Mouse (Mus musculus) myocyte (in vitro differentiated cells): ENCODE results near the gene Ccdc47. TPM values are rescaled to one million over a fixed set of nuclear protein-coding genes. Genes with fewer than 3 reads are reported as not detected.

ENCODE experiments used
- H3K27me3 ChIP-seq: one replicate; pipeline ENCODE4 v1.6.1; 2011; ENCODE audit not compliant: control insufficient read depth, insufficient read depth, insufficient read length
- H3K36me3 ChIP-seq: one replicate; pipeline ENCODE4 v1.6.1; 2011; ENCODE audit not compliant: control insufficient read depth, insufficient read depth
- H3K4me2 ChIP-seq: one replicate; pipeline ENCODE4 v1.6.1; 2011; ENCODE audit warnings: low read depth, control low read depth
- H3K4me3 ChIP-seq: one replicate; pipeline ENCODE4 v1.5.1; 2011; ENCODE audit warnings: mild to moderate bottlenecking, control low read depth, moderate library complexity
- H3K79me2 ChIP-seq: one replicate; pipeline ENCODE4 v1.6.1; 2011; ENCODE audit not compliant: control insufficient read depth, insufficient read depth
- H3ac ChIP-seq: one replicate; pipeline ENCODE4 v1.6.1; 2011; ENCODE audit not compliant: control insufficient read depth, insufficient read length
- CEBPB ChIP-seq: IDR thresholded peaks from 2 replicates; pipeline ENCODE4 v1.6.1; 2011; ENCODE audit warnings: mild to moderate bottlenecking, moderate library complexity; ENCODE audit not compliant: poor library complexity, insufficient read depth, severe bottlenecking
- E2F4 ChIP-seq: IDR thresholded peaks from one replicate; pipeline ENCODE4 v1.6.1; 2011; ENCODE audit warnings: mild to moderate bottlenecking, control low read depth, moderate library complexity; ENCODE audit not compliant: insufficient read depth
- MAX ChIP-seq: IDR thresholded peaks from one replicate; pipeline ENCODE4 v1.6.1; 2011; ENCODE audit warnings: low read depth, mild to moderate bottlenecking, control low read depth
- MYOD1 ChIP-seq, 3 experiments: IDR thresholded peaks; one replicate each; pipeline ENCODE4 v1.6.1; 2011; ENCODE audit warnings: control low read depth in 2 of 3, low read depth in 2 of 3, mild to moderate bottlenecking in 2 of 3, moderate library complexity in 1 of 3; ENCODE audit not compliant: insufficient read length in 2 of 3, control insufficient read depth in 1 of 3
- MYOG ChIP-seq, 3 experiments: IDR thresholded peaks; one replicate each; pipeline ENCODE4 v1.6.1; 2011; ENCODE audit warnings: control low read depth in 2 of 3, low read depth in 2 of 3, mild to moderate bottlenecking in 2 of 3; ENCODE audit not compliant: insufficient read length in 2 of 3, control insufficient read depth in 1 of 3, insufficient read depth in 1 of 3
- POLR2A ChIP-seq: IDR thresholded peaks from one replicate; pipeline ENCODE4 v1.6.1; 2011; ENCODE audit warnings: low read depth, mild to moderate bottlenecking, control low read depth, moderate library complexity; ENCODE audit not compliant: insufficient read length
- POLR2AphosphoS2 ChIP-seq: IDR thresholded peaks from one replicate; pipeline ENCODE4 v1.6.1; 2011; ENCODE audit warnings: low read depth, control low read depth; ENCODE audit not compliant: insufficient read length
- REST ChIP-seq: IDR thresholded peaks from one replicate; pipeline ENCODE4 v1.6.1; 2011; ENCODE audit warnings: mild to moderate bottlenecking, control low read depth, moderate library complexity; ENCODE audit not compliant: insufficient read depth, insufficient read length
- SRF ChIP-seq: IDR thresholded peaks from one replicate; pipeline ENCODE4 v1.6.1; 2011; ENCODE audit warnings: low read depth; ENCODE audit not compliant: control insufficient read depth, insufficient read length
- TCF12 ChIP-seq: IDR thresholded peaks from one replicate; pipeline ENCODE4 v1.6.1; 2011; ENCODE audit warnings: mild to moderate bottlenecking, control low read depth; ENCODE audit not compliant: poor library complexity, insufficient read depth, severe bottlenecking
- TCF3 ChIP-seq: IDR thresholded peaks from one replicate; pipeline ENCODE4 v1.6.1; 2011; ENCODE audit warnings: low read depth, control low read depth; ENCODE audit not compliant: insufficient read length
- USF1 ChIP-seq: IDR thresholded peaks from one replicate; pipeline ENCODE4 v1.6.1; 2011; ENCODE audit warnings: low read depth, mild to moderate bottlenecking, control low read depth, moderate library complexity
- polyA plus RNA-seq: library from polyadenylated mRNA; unstranded; fragments of >200 nt; fragmentation: generic; extraction: Trizol; gene quantifications from one replicate; pipeline ENCODE4 v1.2.1, GENCODE M21; 2012; ENCODE audit warnings: missing spikeins

The Ccdc47 gene
- polyA plus RNA-seq, 1 experiment = 31.6 TPM

DNA sequence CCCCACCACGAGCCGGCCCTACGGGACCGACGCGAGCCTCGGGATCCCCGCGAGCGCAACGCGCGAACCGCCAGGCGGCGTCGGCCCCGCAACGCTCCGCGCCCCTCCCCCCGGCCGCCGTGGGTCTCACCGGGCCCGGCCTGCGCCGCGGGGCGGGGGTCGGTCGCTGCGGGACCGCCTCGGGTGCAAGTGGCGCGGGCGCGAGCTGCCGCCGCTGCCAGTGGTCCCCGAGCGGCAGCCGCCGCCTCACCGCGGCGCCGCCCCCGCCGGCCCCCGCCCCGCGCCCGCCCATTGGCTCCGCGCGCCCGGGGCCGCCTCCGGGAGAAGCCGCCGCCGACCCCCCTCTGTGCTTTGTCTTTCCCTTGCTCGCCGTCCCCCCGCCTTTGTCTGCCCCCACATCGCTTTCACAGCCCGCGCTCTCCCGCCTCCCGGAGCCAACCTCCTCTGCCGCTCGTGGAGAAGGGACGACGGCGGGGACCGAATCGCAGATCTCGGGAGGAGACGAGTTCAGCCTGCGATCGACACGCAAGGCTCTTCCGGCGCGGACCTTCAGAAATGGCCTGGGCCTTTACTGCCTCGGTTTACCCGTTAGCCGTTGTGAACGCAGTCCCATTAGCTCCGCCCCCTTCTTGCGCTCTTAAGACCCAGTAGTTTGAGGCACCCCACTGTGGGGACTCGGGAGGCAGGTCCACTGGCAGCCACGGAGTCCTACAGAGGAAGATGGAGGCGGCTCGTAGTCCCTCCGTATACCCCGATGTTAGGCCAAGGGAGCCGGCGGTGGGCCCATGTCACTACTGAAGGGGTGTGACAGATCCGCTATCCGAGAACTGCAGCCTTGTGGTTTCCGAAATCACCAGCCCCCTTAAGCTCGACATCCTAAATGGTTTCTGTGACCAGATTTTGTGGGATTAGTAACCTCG, 56.0 kb downstream of the Ccdc47 start:
- Histone ChIP-seq H3K4me3 (peak overlapping the region; percentile 51), H3K27me3 (no peaks in the 10 kb centered on the region), H3ac (peak overlapping the region; percentile 67), H3K4me2 (peak overlapping the region; percentile 94), H3K79me2 (no peaks in the 10 kb centered on the region), H3K36me3 (no peaks in the 10 kb centered on the region)
- no peak for TF ChIP-seq TCF3
- no peak for TF ChIP-seq USF1
- TF ChIP-seq TCF12 = no peak
- TF ChIP-seq E2F4 = no peak
- TF ChIP-seq REST = no peak
- TF ChIP-seq MYOD1 (IDR thresholded peaks at IDR 0.05; ENCODE audit: control insufficient read depth in 1 of 3, insufficient read length in 2 of 3, low read depth in 2 of 3) = peak in 1 of 3 experiments; percentile 2
- TF ChIP-seq POLR2A = peak; percentile 77
- TF ChIP-seq CEBPB = no peak
- TF ChIP-seq SRF = no peak
- peak; percentile 71 for TF ChIP-seq POLR2AphosphoS2
- TF ChIP-seq MYOG (IDR thresholded peaks at IDR 0.05; ENCODE audit: control insufficient read depth in 1 of 3, insufficient read depth in 1 of 3, insufficient read length in 2 of 3, low read depth in 2 of 3) = no peak
- TF ChIP-seq MAX = no peak

DNA sequence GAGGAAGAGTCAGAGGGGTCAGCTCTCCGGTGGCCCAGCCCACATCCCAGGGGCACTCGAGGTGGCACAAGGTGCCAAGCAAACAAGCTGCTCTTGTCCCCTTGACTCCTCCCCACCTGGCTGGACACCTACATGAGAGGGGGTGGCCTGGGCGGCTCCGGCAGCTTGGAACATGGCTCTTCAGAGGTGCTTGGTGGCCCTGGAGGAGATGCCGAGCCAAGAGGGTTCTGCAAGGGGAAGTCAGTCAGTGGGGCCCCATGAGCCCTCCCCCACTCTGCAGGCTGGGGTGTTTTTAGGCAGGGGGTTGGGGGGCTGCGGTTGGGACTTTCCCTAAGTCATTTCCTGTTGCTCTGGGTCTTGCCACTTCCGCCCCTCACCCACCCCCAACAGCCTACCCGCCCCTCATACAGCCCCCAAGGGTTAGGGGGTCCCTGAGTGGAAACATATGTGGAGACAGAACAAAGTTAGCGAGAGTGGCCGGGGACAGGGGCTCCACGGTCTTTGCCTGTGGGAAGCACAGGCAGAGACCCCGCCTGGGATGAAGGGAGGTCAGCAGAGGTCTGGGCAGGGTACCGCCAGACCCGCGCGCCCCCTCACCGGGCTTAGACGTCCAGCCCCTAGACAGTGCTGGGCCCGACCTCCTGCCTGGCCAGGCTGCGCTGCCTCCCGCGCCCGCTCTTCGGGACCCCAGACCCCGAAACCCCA, 56.8 kb downstream of the Ccdc47 start:
- Histone ChIP-seq H3K36me3 (no peaks in the 10 kb centered on the region), H3K79me2 (no peaks in the 10 kb centered on the region), H3K4me3 (peak overlapping the region; percentile 51), H3K4me2 (peak overlapping the region; percentile 63), H3ac (peak overlapping the region; percentile 67), H3K27me3 (no peaks in the 10 kb centered on the region)
- no peak for TF ChIP-seq E2F4
- TF ChIP-seq MYOD1 (IDR thresholded peaks at IDR 0.05; ENCODE audit: control insufficient read depth in 1 of 3, insufficient read length in 2 of 3, low read depth in 2 of 3) = no peak
- no peak for TF ChIP-seq CEBPB
- TF ChIP-seq USF1 = no peak
- no peak for TF ChIP-seq SRF
- no peak for TF ChIP-seq TCF3
- TF ChIP-seq POLR2AphosphoS2 = peak; percentile 63
- peak; percentile 12 for TF ChIP-seq POLR2A
- TF ChIP-seq MAX = no peak
- no peak for TF ChIP-seq REST
- TF ChIP-seq TCF12 = no peak
- no peak for TF ChIP-seq MYOG (IDR thresholded peaks at IDR 0.05; ENCODE audit: control insufficient read depth in 1 of 3, insufficient read depth in 1 of 3, insufficient read length in 2 of 3, low read depth in 2 of 3)

DNA sequence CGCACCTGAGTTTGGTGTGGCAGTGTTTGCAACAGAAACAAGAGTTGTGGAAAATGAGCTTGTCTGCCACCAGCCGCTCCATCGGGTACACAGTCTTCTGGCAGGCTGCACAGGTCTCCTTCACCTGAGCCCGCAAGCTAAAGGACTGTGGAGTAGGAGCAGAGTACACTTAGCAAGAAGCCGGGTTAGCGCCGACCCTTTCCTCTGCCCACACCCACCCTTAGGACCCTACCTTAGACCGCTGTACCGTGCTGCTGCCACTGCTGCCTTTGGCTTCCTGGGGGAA, 57.3 kb downstream of the Ccdc47 start:
- Histone ChIP-seq H3K79me2 (no peaks in the 10 kb centered on the region), H3K27me3 (no peaks in the 10 kb centered on the region), H3ac (no peak overlapping the region), H3K4me2 (peak overlapping the region; percentile 63), H3K4me3 (peak overlapping the region; percentile 51), H3K36me3 (no peaks in the 10 kb centered on the region)
- TF ChIP-seq MYOG (IDR thresholded peaks at IDR 0.05; ENCODE audit: control insufficient read depth in 1 of 3, insufficient read depth in 1 of 3, insufficient read length in 2 of 3, low read depth in 2 of 3) = no peak
- no peak for TF ChIP-seq MAX
- TF ChIP-seq MYOD1 (IDR thresholded peaks at IDR 0.05; ENCODE audit: control insufficient read depth in 1 of 3, insufficient read length in 2 of 3, low read depth in 2 of 3) = no peak
- TF ChIP-seq E2F4 = no peak
- TF ChIP-seq TCF12 = no peak
- TF ChIP-seq POLR2A = no peak
- TF ChIP-seq POLR2AphosphoS2 = no peak

DNA sequence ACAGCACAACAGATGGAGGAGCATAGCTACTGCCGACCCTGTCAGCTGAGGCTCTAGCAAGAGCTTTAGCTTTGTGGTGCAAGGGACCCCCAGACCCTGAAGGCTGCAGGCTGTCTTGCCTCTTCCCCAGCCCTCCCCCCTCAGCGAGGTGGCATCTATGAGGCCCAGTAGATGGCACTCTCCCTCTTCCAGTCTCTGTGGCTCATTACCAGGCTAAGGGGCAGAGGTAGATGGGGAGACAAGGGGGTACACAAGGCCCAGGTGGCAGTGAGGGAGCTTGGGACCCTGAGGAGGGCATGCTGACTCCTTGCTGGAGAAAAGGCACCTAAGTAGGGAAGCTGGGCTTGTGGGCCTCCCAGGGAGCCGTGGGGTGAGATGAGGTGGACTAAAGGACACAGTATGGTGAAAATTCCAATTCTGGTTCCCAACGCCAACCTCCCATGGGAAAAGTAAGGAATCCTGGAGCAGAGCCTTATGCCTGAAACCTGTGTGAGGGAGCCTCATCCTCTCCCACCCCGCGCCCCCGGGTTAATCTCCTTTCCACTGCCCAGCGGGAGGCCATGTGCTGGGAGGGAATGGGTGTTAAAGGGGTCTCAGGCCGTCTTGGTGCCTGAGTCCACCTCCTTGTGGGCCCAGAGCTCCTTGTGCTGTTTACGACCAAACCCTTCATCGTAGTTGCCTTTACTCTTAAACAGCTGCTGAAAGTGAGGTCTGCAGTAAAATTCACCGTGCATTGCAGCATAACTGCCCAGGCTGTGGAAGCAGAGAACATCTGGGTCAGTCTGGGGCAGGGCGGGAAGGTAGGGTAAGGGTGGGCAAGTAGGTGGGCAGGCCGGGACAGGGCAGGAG, 57.8 kb downstream of the Ccdc47 start:
- H3K79me2 ChIP-seq = no peaks in the 10 kb centered on the region
- peak overlapping the region; percentile 51 for H3K4me3 ChIP-seq
- no peak overlapping the region for H3K4me2 ChIP-seq
- no peak for TF ChIP-seq USF1
- peak; percentile 6 for TF ChIP-seq POLR2AphosphoS2
- peaks cover 5% of the 10 kb centered on the region for H3K36me3 ChIP-seq
- H3K27me3 ChIP-seq = no peaks in the 10 kb centered on the region
- H3ac ChIP-seq = no peak overlapping the region
